15 mouse cellular contexts compared by ENCODE assay signal in genomic region chr10:22817976-22818375, GRCm38 (mm10). TPM values are rescaled to one million over a fixed set of nuclear protein-coding genes. Genes with fewer than 3 reads are reported as not detected.
A peak's percentile ranks its signal among the peaks of the same experiment; 100 is the strongest.
DNase-seq lines count a peak whose midpoint lies in the region; ATAC-seq lines count a peak whose summit lies in the region.
"Had no signal": no experiment of that assay in that cellular context is flagged by ENCODE, and none has a peak within 500 bp of the region (broad histone marks: within the 10 kb centered on the region; RNA-seq: fewer than 3 reads in every experiment).

No protein-coding gene starts in this region.

- H3K27me3 ChIP-seq in kidney, embryonic 15.5 days: peaks cover 17% of the 10 kb centered on the region
- H3K27me3 ChIP-seq in liver, embryonic 11.5 days (replicated peaks; ENCODE audit: control insufficient read depth, insufficient read depth, low read length): peaks cover 88% of the 10 kb centered on the region

- no peak for ATAC-seq in kidney, embryonic 15.5 days (replicated peaks; ENCODE audit: low FRiP score)
- ATAC-seq in liver, embryonic 11.5 days (replicated peaks; ENCODE audit: low FRiP score): no peak
- ATAC-seq in erythroid progenitor cell, adult 5-6 weeks (replicated peaks; ENCODE audit: low FRiP score, poor library complexity, severe bottlenecking): no peak
- ATAC-seq: activated CD4-positive, CD25-positive, alpha-beta regulatory T cell, adult 4 months had no signal

- H3K4me2 ChIP-seq in kidney, embryonic 15.5 days: peak overlapping the region; percentile 56
- H3K4me2 ChIP-seq in liver, embryonic 11.5 days: peak overlapping the region; percentile 49
- H3K4me2 ChIP-seq: limb, embryonic 12.5 days had no signal

- no peaks in the 10 kb centered on the region for H3K9me3 ChIP-seq in kidney, embryonic 15.5 days (replicated peaks)
- H3K9me3 ChIP-seq in liver, embryonic 11.5 days (ENCODE audit: control insufficient read depth, low read length): no peaks in the 10 kb centered on the region
- H3K9me3 ChIP-seq: limb, embryonic 12.5 days had no signal

- WGBS in kidney, embryonic 15.5 days: 4% methylated on average over 4 of the region's 4 CpGs
- WGBS in liver, embryonic 11.5 days: 3% methylated on average over 4 of the region's 4 CpGs

- peak overlapping the region; percentile 89 for H3K27ac ChIP-seq in kidney, embryonic 15.5 days
- no peak overlapping the region for H3K27ac ChIP-seq in liver, embryonic 11.5 days (ENCODE audit: low read depth, low read length)
- H3K27ac ChIP-seq: limb, embryonic 12.5 days had no signal

- H3K36me3 ChIP-seq in kidney, embryonic 15.5 days: no peaks in the 10 kb centered on the region
- no peaks in the 10 kb centered on the region for H3K36me3 ChIP-seq in liver, embryonic 11.5 days (ENCODE audit: control insufficient read depth, insufficient read depth, low read length)
- H3K36me3 ChIP-seq: limb, embryonic 12.5 days had no signal

- peaks cover 60% of the 10 kb centered on the region for H3K4me1 ChIP-seq in kidney, embryonic 15.5 days
- no peaks in the 10 kb centered on the region; the same call in 1 of the 2 replicates for H3K4me1 ChIP-seq in liver, embryonic 11.5 days (replicated peaks; ENCODE audit: control insufficient read depth, insufficient read depth, low read length)

- peak; percentile 46 for DNase-seq in embryo, embryonic 10.5 days (ENCODE audit: low spot score)
- DNase-seq in embryo, embryonic 9.5 days (ENCODE audit: extremely low spot score): no peak
- DNase-seq in kidney, postnatal 10 days: no peak
- peak; percentile 5 for DNase-seq in R1 (ENCODE audit: low read depth, low spot score)
- no peak for DNase-seq in liver, embryonic 11.5 days (ENCODE audit: low spot score)
- no peak for DNase-seq in frontal cortex, postnatal 10 days (ENCODE audit: low spot score in 2 of 2)
- DNase-seq: gastrocnemius, postnatal 10 days; layer of hippocampus, adult 9-11 months; thymus, postnatal 4 days had no signal

- H3K9ac ChIP-seq in kidney, embryonic 15.5 days: peak overlapping the region; percentile 49
- H3K9ac ChIP-seq in liver, embryonic 11.5 days (ENCODE audit: low read depth, low read length): 0 out of 2 replicates have a peak overlapping the region, but pooled peaks have one; percentile 25
- H3K9ac ChIP-seq: limb, embryonic 12.5 days had no signal

- H3K4me3 ChIP-seq in kidney, embryonic 15.5 days (replicated peaks): peak overlapping the region; percentile 61
- H3K4me3 ChIP-seq in liver, embryonic 11.5 days (ENCODE audit: low read depth, low read length): peak overlapping the region; percentile 41
- H3K4me3 ChIP-seq: limb, embryonic 12.5 days had no signal

RNA-seq across cellular contexts. Expression of gene Tcf21, which starts 2.0 kb away (rescaled TPM):
- polyA plus RNA-seq in kidney, embryonic 15.5 days (2015; fragmentation: Nextera tagmentation; extraction: Ambion mirVana): 325 and 329 TPM in 2 replicates
- polyA plus RNA-seq in liver, embryonic 11.5 days (2014; fragmentation: Nextera tagmentation; extraction: Ambion mirVana): 21.9 and 25.1 TPM in 2 replicates
- total RNA-seq in erythroid progenitor cell, adult 5-6 weeks (2015; ENCODE audit: low replicate concordance): not detected in 2 replicates
- not detected in 2 replicates for total RNA-seq in erythroid progenitor cell, adult 5-6 weeks (2017; ENCODE audit: low replicate concordance)
- total RNA-seq: common myeloid progenitor, adult 5-6 weeks; gastrocnemius, postnatal 10 days had no signal
- polyA plus RNA-seq: activated CD4-positive, CD25-positive, alpha-beta regulatory T cell, adult 4 months; forebrain, embryonic 11.5 days had no signal

Comparison
In these comparisons a context has a peak if more than half of its experiments do, and no peak if none do; other contexts are left out.
1. DNase-seq: peak in embryo, embryonic 10.5 days (single experiment) and R1 (single experiment); none in embryo, embryonic 9.5 days (single experiment), kidney, postnatal 10 days (single experiment), liver, embryonic 11.5 days (single experiment) and frontal cortex, postnatal 10 days (0 of 2).
2. RNA of gene Tcf21, which starts 2.0 kb away (polyA plus RNA-seq): 325 to 329 TPM in kidney, embryonic 15.5 days; 21.9 to 25.1 TPM in liver, embryonic 11.5 days; every median in the first group is over 10 times any median in the second.